Mouse (Mus musculus): Measurements from ENCODE around the gene Tshz2. TPM values are rescaled to one million over a fixed set of nuclear protein-coding genes. Genes with fewer than 3 reads are reported as not detected.

Gene Tshz2
- polyA plus RNA-seq, 1 experiment from 2014 or later, result 16.1 TPM

DNA sequence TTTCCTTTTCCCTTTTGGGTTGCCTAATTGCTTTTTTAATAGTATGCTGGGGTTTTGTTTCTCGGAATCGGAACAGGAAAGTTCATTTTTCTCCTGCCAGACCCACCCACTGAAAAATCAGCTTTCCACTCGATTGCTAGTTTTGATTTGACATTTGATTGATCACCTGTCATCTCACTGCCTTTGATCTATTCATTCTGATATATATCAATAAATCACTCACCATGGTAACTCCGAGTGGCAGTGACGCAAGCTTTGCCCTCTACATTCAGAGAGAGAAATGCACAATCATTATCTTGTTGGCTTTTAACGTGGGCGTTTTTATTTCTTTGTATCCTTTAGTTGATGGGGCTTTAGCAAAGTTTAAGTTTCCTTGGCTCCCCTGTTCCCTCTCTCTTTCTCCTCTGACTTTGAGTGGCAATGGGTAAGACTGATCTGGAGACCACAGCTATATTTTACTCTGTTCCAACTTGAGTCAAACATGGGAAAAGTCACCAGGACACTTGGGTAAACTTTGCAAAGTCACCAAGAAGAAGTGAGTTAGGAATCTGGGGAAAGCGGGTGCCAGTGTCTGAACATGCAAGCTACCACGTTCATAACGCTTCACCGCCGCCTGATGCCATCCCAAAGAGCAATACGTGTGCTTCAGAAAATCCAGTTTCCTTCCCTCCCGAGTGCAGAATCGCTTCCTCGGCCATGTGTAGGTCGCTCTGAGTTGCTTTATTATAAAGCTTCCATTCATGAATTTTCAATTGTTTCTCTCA is 2.0 kb downstream of the Tshz2 start:
- H3K4me1 ChIP-seq, result peaks cover 44% of the 10 kb centered on the region
- H3K9ac ChIP-seq, result peak overlapping the region; percentile 95
- H3K4me3 ChIP-seq, result peak overlapping the region; percentile 72
- WGBS, result 18% methylated on average over 17 of the region's 17 CpGs
- H3K9me3 ChIP-seq, result no peaks in the 10 kb centered on the region
- no peaks in the 10 kb centered on the region for H3K36me3 ChIP-seq
- peak overlapping the region; percentile 93 for H3K4me2 ChIP-seq (replicated peaks)
- H3K27ac ChIP-seq, result peak overlapping the region; percentile 81; the same call in 1 of the 2 replicates
- ATAC-seq (ENCODE audit: low FRiP score, low read depth), result no peak
- H3K27me3 ChIP-seq, result no peaks in the 10 kb centered on the region

GRCm38 (mm10) chr2:169635428-169635827 is 2.6 kb downstream of the Tshz2 start:
- ATAC-seq (ENCODE audit: low FRiP score, low read depth), result no peak
- H3K4me1 ChIP-seq, result peaks cover 44% of the 10 kb centered on the region
- peak overlapping the region; percentile 95 for H3K9ac ChIP-seq
- H3K27ac ChIP-seq, result peak overlapping the region; percentile 24; the same call in 1 of the 2 replicates
- peak overlapping the region; percentile 72 for H3K4me3 ChIP-seq
- 20% methylated on average over 7 of the region's 7 CpGs for WGBS
- H3K9me3 ChIP-seq, result no peaks in the 10 kb centered on the region
- no peaks in the 10 kb centered on the region for H3K27me3 ChIP-seq
- H3K36me3 ChIP-seq, result no peaks in the 10 kb centered on the region
- peak overlapping the region; percentile 93 for H3K4me2 ChIP-seq (replicated peaks)

DNA sequence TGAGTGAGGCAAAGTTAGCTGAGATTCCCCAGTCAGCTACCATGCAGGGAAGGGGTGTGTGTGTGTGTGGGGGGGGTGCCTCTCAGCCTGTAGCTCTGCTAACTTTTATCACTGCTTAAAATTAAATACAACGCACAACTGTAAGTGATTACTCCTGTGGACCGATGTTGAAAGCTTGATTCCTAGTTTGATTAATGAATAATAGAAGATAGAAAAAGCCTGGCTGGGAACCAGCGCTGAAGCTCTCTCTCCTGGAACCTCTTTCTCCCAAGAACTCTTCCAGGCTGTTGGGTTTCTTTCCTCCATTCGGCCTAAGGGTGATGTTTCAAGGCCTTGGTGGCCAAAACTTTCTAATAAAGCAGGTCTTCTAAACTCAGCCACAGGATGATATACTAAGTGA is 3.6 kb downstream of the Tshz2 start:
- peaks cover 51% of the 10 kb centered on the region for H3K4me1 ChIP-seq
- H3K4me2 ChIP-seq (replicated peaks), result peak overlapping the region; percentile 93
- H3K27ac ChIP-seq, result no peak overlapping the region
- ATAC-seq (ENCODE audit: low FRiP score, low read depth), result no peak
- H3K9ac ChIP-seq, result peak overlapping the region; percentile 53
- 46% methylated on average over 4 of the region's 4 CpGs for WGBS
- no peaks in the 10 kb centered on the region for H3K27me3 ChIP-seq
- peak overlapping the region; percentile 72 for H3K4me3 ChIP-seq
- no peaks in the 10 kb centered on the region for H3K9me3 ChIP-seq
- H3K36me3 ChIP-seq, result no peaks in the 10 kb centered on the region

DNA sequence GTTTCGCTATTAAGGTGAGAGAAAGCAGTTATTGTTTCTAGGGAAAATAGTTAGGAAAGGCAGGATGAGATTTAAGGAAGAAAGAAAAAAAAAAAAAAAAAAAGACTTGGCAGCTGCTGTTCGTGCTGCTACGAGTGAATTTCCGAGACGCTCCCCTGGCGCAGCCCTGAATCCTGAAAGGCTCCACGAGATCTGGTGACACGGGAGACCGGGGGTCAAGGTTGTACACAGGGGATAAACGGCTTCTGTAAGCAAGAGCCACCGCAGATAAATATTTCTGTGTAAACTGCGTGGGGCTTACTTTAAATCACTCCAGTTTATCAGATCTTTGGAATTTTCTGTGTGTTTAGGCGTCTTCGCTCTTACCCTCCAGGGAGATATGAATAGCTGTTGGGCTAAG is 8.7 kb downstream of the Tshz2 start:
- peak overlapping the region; percentile 43 for H3K4me2 ChIP-seq (replicated peaks)
- no peak overlapping the region for H3K27ac ChIP-seq
- 0 out of 2 replicates have a peak, but pooled peaks cover 2% of the 10 kb centered on the region for H3K36me3 ChIP-seq
- no peaks in the 10 kb centered on the region for H3K27me3 ChIP-seq
- WGBS, result 39% methylated on average over 14 of the region's 14 CpGs
- peak overlapping the region; percentile 8 for H3K4me3 ChIP-seq
- H3K4me1 ChIP-seq, result peaks cover 35% of the 10 kb centered on the region
- ATAC-seq (ENCODE audit: low FRiP score, low read depth), result 0 out of 2 replicates have a peak, but pooled peaks have one; percentile 32
- H3K9ac ChIP-seq, result no peak overlapping the region
- H3K9me3 ChIP-seq, result no peaks in the 10 kb centered on the region

GRCm38 (mm10) chr2:169642420-169642819 is 9.6 kb downstream of the Tshz2 start:
- ATAC-seq (ENCODE audit: low FRiP score, low read depth), result no peak
- H3K27ac ChIP-seq, result no peak overlapping the region
- H3K4me1 ChIP-seq, result peaks cover 26% of the 10 kb centered on the region
- H3K27me3 ChIP-seq, result no peaks in the 10 kb centered on the region
- 86% methylated on average over 8 of the region's 8 CpGs for WGBS
- no peaks in the 10 kb centered on the region for H3K9me3 ChIP-seq
- H3K36me3 ChIP-seq, result 0 out of 2 replicates have a peak, but pooled peaks cover 2% of the 10 kb centered on the region
- H3K4me2 ChIP-seq (replicated peaks), result no peak overlapping the region
- H3K4me3 ChIP-seq, result no peak overlapping the region
- no peak overlapping the region for H3K9ac ChIP-seq

DNA sequence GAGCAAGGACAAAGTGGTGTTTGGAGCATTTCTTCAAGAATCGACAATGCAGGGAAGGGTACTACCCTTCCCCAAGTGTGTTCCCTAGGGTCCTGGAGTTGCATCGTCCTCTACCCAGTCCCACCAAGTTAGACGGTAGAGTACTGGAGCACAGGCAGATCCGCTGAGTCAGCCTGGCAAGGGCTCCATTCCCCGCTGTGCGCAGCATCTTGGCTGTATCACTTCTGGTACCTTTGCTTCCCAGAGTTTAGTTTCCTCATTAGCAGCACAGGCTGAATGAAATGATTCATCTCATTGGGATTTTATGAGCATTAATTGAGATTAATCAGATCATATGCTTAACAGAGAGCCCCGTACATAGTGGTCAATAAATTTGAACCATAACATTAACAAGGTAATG is 14.3 kb downstream of the Tshz2 start:
- ATAC-seq (ENCODE audit: low FRiP score, low read depth), result no peak
- H3K36me3 ChIP-seq, result 0 out of 2 replicates have a peak, but pooled peaks cover 2% of the 10 kb centered on the region
- H3K9me3 ChIP-seq, result no peaks in the 10 kb centered on the region
- H3K4me2 ChIP-seq (replicated peaks), result no peak overlapping the region
- no peak overlapping the region for H3K27ac ChIP-seq
- H3K9ac ChIP-seq, result no peak overlapping the region
- H3K27me3 ChIP-seq, result no peaks in the 10 kb centered on the region
- WGBS, result 83% methylated on average over 7 of the region's 7 CpGs
- H3K4me3 ChIP-seq, result no peak overlapping the region
- H3K4me1 ChIP-seq, result peaks cover 14% of the 10 kb centered on the region

GRCm38 (mm10) chr2:169649262-169649885 is 16.6 kb downstream of the Tshz2 start:
- H3K36me3 ChIP-seq, result 0 out of 2 replicates have a peak, but pooled peaks cover 5% of the 10 kb centered on the region
- H3K27me3 ChIP-seq, result no peaks in the 10 kb centered on the region
- no peak overlapping the region for H3K9ac ChIP-seq
- H3K9me3 ChIP-seq, result no peaks in the 10 kb centered on the region
- H3K4me3 ChIP-seq, result no peak overlapping the region
- no peak overlapping the region; the same call in 1 of the 2 replicates for H3K27ac ChIP-seq
- WGBS, result 47% methylated on average over 7 of the region's 7 CpGs
- H3K4me1 ChIP-seq, result peaks cover 14% of the 10 kb centered on the region
- H3K4me2 ChIP-seq (replicated peaks), result no peak overlapping the region
- no peak for ATAC-seq (ENCODE audit: low FRiP score, low read depth)

- Histone ChIP-seq H3K9me3 (no peaks in the 10 kb centered on the region), H3K9ac (no peak overlapping the region), H3K27ac (no peak overlapping the region), H3K36me3 (0 out of 2 replicates have a peak, but pooled peaks cover 3% of the 10 kb centered on the region), H3K4me2 (replicated peaks) (no peak overlapping the region), H3K27me3 (no peaks in the 10 kb centered on the region), H3K4me1 (peaks cover 40% of the 10 kb centered on the region), H3K4me3 (no peak overlapping the region)
- WGBS, result 68% methylated on average over 1 of the region's 1 CpGs
- no peak for ATAC-seq (ENCODE audit: low FRiP score, low read depth)
Measured at GRCm38 (mm10) chr2:169653282-169653681, 20.5 kb downstream of the Tshz2 start.

- ATAC-seq (ENCODE audit: low FRiP score, low read depth), result no peak
- Histone ChIP-seq H3K4me3 (no peak overlapping the region), H3K36me3 (no peaks in the 10 kb centered on the region), H3K4me2 (replicated peaks) (no peak overlapping the region), H3K4me1 (peaks cover 44% of the 10 kb centered on the region), H3K9me3 (no peaks in the 10 kb centered on the region), H3K27me3 (no peaks in the 10 kb centered on the region), H3K27ac (peak overlapping the region; percentile 22; the same call in 1 of the 2 replicates), H3K9ac (no peak overlapping the region)
- WGBS, result 25% methylated on average over 8 of the region's 8 CpGs
Measured at GRCm38 (mm10) chr2:169663792-169664191, 31.0 kb downstream of the Tshz2 start.

GRCm38 (mm10) chr2:169671264-169671663 is 38.5 kb downstream of the Tshz2 start:
- Histone ChIP-seq H3K27ac (no peak overlapping the region), H3K4me3 (no peak overlapping the region), H3K27me3 (no peaks in the 10 kb centered on the region), H3K36me3 (no peaks in the 10 kb centered on the region), H3K4me1 (peaks cover 13% of the 10 kb centered on the region), H3K4me2 (replicated peaks) (no peak overlapping the region), H3K9ac (no peak overlapping the region), H3K9me3 (no peaks in the 10 kb centered on the region)
- 83% methylated on average over 7 of the region's 7 CpGs for WGBS
- ATAC-seq (ENCODE audit: low FRiP score, low read depth), result no peak

GRCm38 (mm10) chr2:169673786-169674185 is 41.0 kb downstream of the Tshz2 start:
- 76% methylated on average over 6 of the region's 6 CpGs for WGBS
- no peaks in the 10 kb centered on the region for H3K27me3 ChIP-seq

DNA sequence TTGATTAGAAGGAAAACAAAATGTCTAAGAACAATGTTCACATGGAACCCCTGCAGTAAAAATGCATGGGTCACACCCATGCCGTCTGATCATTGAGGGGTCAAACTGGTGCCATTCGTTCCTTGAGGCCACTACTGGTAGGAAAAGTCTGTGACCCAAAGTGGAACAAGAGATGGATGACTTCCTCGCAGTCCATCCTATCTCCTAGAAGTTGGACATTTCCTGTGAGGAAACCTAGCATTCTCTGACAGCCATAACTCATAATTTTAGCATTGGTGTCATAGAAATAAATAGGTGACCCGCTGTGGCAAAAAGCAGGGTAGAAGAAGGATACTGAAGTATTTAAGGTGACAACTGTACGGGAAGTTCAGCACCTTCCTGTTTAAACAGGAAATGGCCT is 41.4 kb downstream of the Tshz2 start:
- Histone ChIP-seq H3K36me3 (no peaks in the 10 kb centered on the region), H3K4me3 (no peak overlapping the region), H3K4me1 (0 out of 2 replicates have a peak, but pooled peaks cover 6% of the 10 kb centered on the region), H3K9ac (no peak overlapping the region), H3K9me3 (no peaks in the 10 kb centered on the region), H3K27me3 (no peaks in the 10 kb centered on the region), H3K27ac (no peak overlapping the region), H3K4me2 (replicated peaks) (no peak overlapping the region)
- no peak for ATAC-seq (ENCODE audit: low FRiP score, low read depth)
- 80% methylated on average over 5 of the region's 5 CpGs for WGBS

More at GRCm38 (mm10) chr2:169673786-169674185, 41.0 kb downstream of the Tshz2 start:
- no peaks in the 10 kb centered on the region for H3K36me3 ChIP-seq
- H3K4me3 ChIP-seq, result no peak overlapping the region
- H3K27ac ChIP-seq, result no peak overlapping the region
- ATAC-seq (ENCODE audit: low FRiP score, low read depth), result no peak
- H3K9ac ChIP-seq, result no peak overlapping the region
- H3K9me3 ChIP-seq, result no peaks in the 10 kb centered on the region
- H3K4me2 ChIP-seq (replicated peaks), result no peak overlapping the region
- H3K4me1 ChIP-seq, result 0 out of 2 replicates have a peak, but pooled peaks cover 6% of the 10 kb centered on the region

All from limb, embryonic 13.5 days (tissue).